Mouse (Mus musculus) cerebellum, adult 9-10 months (tissue): Measurements from ENCODE around the gene A130010J15Rik.

Experiments
- DNase-seq: peaks from one replicate; pipeline ENCODE4 v3.0.0; 2022

A130010J15Rik gene

GRCm38 (mm10) chr1:193167746-193168145 is at the start of gene A130010J15Rik:
TSS of gene A130010J15Rik (plus strand) at chr1:193168046.
- no peak for DNase-seq

GRCm38 (mm10) chr1:193122793-193123192 is 45.1 kb upstream of the A130010J15Rik start:
- DNase-seq, result no peak

- no peak for DNase-seq
These were observed 44.6 kb upstream of the A130010J15Rik start for GRCm38 (mm10) chr1:193123290-193123689.

GRCm38 (mm10) chr1:193125835-193126234 is 42.0 kb upstream of the A130010J15Rik start:
- no peak for DNase-seq

GRCm38 (mm10) chr1:193128055-193128454 is 39.8 kb upstream of the A130010J15Rik start:
- DNase-seq, result no peak

- DNase-seq, result no peak
These were observed 38.5 kb upstream of the A130010J15Rik start for GRCm38 (mm10) chr1:193129321-193129720.

- DNase-seq, result peak; percentile 97
These were observed 37.9 kb upstream of the A130010J15Rik start, which contains the start of gene Diexf for GRCm38 (mm10) chr1:193129786-193130455. TSS of gene Diexf (minus strand) at chr1:193130272.

GRCm38 (mm10) chr1:193130456-193130825 is 37.4 kb upstream of the A130010J15Rik start:
- DNase-seq, result no peak

- DNase-seq, result no peak
These were observed 37.0 kb upstream of the A130010J15Rik start for GRCm38 (mm10) chr1:193130839-193131238.

- no peak for DNase-seq
These were observed 36.4 kb upstream of the A130010J15Rik start for GRCm38 (mm10) chr1:193131311-193131948.

- DNase-seq, result no peak
These were observed 35.5 kb upstream of the A130010J15Rik start for GRCm38 (mm10) chr1:193132385-193132784.

- no peak for DNase-seq
These were observed 34.1 kb upstream of the A130010J15Rik start for GRCm38 (mm10) chr1:193133726-193134125.

- no peak for DNase-seq
These were observed 29.8 kb upstream of the A130010J15Rik start for GRCm38 (mm10) chr1:193138087-193138486.

GRCm38 (mm10) chr1:193138669-193139068 is 29.2 kb upstream of the A130010J15Rik start:
- DNase-seq, result no peak

- DNase-seq, result no peak
These were observed 26.7 kb upstream of the A130010J15Rik start for GRCm38 (mm10) chr1:193141118-193141517.

GRCm38 (mm10) chr1:193142517-193143062 is 25.3 kb upstream of the A130010J15Rik start:
- DNase-seq, result no peak

- no peak for DNase-seq
These were observed 23.3 kb upstream of the A130010J15Rik start for GRCm38 (mm10) chr1:193144516-193144915.

- DNase-seq, result no peak
These were observed 22.7 kb upstream of the A130010J15Rik start for GRCm38 (mm10) chr1:193145101-193145500.

GRCm38 (mm10) chr1:193146416-193146815 is 21.4 kb upstream of the A130010J15Rik start:
- DNase-seq, result no peak

- no peak for DNase-seq
These were observed 18.6 kb upstream of the A130010J15Rik start for GRCm38 (mm10) chr1:193149231-193149630.

GRCm38 (mm10) chr1:193151134-193151533 is 16.7 kb upstream of the A130010J15Rik start:
- DNase-seq, result no peak

GRCm38 (mm10) chr1:193152872-193153271 is 15.0 kb upstream of the A130010J15Rik start, which contains the start of gene Irf6:
TSS of gene Irf6 (plus strand) at chr1:193153111.
- DNase-seq, result no peak

GRCm38 (mm10) chr1:193153561-193153960 is 14.3 kb upstream of the A130010J15Rik start:
- DNase-seq, result no peak
